Mouse (Mus musculus) cerebellum, adult 2 months (tissue): Measurements from ENCODE around the gene Cemip2.

Experiments
- CTCF ChIP-seq: fragments of 200-500 bp; IDR thresholded peaks from 2 replicates; pipeline ENCODE4 v1.5.1; 2011; ENCODE audit warnings: low read depth, mild to moderate bottlenecking, control low read depth, low read length, moderate library complexity, borderline replicate concordance; ENCODE audit not compliant: insufficient read depth
- POLR2A ChIP-seq: fragments of 200-500 bp; IDR thresholded peaks from 2 replicates; pipeline ENCODE4 v1.6.1; 2011; ENCODE audit warnings: low read length, control low read depth, borderline replicate concordance; ENCODE audit not compliant: insufficient read depth

DNA sequence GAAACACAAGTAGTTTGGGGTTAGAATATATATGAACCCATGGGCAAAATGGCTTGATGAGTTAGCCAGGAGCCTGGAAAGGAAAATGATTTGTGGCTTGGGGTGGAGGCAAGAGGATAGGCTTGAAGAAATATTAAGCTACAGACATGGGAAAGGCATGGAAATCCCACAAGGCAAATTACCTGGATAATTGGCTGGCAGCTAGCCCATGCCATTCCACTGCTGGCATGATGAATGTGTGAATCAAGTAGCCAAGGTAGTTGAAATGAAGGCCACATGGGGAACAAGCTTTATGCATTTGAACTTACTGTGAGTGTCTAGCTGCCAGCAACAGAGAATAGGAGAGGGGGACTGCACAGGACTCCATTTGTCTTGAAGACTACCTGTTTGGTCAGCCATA, 16.5 kb upstream of the Cemip2 start:
- TF ChIP-seq CTCF (no peak), POLR2A (no peak)
